Mouse (Mus musculus) layer of hippocampus, adult 2 months (tissue): ENCODE results near the gene Zbtb1. TPM values are rescaled to one million over a fixed set of nuclear protein-coding genes. Genes with fewer than 3 reads are reported as not detected.

Experiments
- DNase-seq, 2 experiments: peaks; one replicate each; pipeline ENCODE4 v3.0.0; 2022; ENCODE audit warnings: low spot score in 2 of 2
- H3K27ac ChIP-seq: fragments of 200-600 bp; 2 replicates; pipeline ENCODE4 v1.8.1; 2022
- H3K4me3 ChIP-seq: fragments of 200-600 bp; 2 replicates; pipeline ENCODE4 v1.8.1; 2022; ENCODE audit warnings: mild to moderate bottlenecking
- CTCF ChIP-seq: fragments of 200-600 bp; conservative IDR thresholded peaks from 2 replicates; pipeline ENCODE4 v1.8.1; 2022; ENCODE audit warnings: antibody characterized with exemption, mild to moderate bottlenecking, moderate library complexity
- total RNA-seq, 2 experiments: library from RNA; stranded (reverse); gene quantifications; 2 replicates each; pipeline ENCODE4 v1.2.3; 2021

Zbtb1 gene
- total RNA-seq, 2 experiments from 2014 or later: 7.2 to 8.3 TPM

DNA sequence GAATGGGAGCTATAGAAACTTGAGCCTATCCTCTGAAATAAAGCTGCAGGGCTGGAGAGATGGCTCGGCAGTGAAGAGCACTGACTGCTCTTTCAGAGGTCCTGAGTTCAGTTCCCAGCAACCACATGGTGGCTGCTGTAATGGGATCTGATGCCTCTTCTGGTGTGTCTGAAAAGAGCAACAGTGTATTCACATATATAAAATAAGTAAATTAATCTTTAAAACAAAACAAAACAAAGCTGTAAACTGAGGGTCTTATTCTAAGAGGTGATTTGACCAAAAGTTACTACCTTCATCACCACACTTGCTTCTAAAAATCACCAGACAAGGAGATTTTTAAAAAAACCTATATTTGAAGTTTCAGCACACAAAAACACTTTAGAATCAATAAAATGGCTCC lies 9.2 kb upstream of the Zbtb1 start:
- no peak overlapping the region for H3K27ac ChIP-seq
- H3K4me3 ChIP-seq: no peak overlapping the region
- DNase-seq: no peak
- TF ChIP-seq CTCF: no peak

DNA sequence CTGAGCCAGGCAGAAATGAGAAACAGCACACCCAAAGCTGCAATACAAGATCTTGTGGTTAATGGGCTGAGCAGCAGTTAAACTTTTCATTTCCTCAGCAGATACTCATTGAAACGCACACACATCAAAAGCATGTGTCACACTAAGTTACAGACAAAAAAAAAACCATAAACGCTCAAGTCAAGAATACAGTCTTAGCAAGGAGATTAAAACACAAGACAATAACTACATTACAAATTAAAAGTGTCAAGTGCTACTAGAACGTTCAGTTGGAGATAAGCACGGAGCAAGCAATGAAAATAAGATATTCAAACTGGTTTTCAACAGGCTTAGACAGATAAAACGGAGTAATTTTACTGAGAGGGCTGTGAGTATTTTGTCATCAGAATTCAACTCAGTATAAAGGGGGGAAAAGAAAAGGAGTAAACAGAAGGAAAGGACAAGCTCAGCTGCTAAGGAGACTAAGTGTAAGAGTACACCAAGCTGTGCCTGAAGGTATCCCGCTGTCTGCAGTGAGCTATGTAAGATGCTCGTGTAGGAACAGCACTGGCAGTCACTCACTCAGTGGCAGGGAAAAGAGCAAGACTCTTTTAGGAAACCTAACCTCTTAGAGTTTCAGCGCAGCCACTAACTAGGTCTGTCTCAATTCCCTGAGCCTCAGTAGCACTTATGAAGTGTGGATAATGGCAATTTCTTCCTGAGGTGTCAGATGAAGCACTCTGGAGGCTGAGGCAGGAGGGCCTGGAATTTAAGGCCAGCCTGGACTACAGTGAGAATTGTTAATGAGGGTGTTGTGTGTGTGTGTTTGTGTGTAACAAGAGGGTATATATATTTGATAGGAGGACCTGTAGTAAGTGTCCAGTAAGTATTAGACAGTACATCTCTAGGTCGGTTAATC lies 8.4 kb upstream of the Zbtb1 start:
- Histone ChIP-seq H3K4me3 (no peak overlapping the region), H3K27ac (no peak overlapping the region)
- TF ChIP-seq CTCF: no peak
- no peak for DNase-seq

DNA sequence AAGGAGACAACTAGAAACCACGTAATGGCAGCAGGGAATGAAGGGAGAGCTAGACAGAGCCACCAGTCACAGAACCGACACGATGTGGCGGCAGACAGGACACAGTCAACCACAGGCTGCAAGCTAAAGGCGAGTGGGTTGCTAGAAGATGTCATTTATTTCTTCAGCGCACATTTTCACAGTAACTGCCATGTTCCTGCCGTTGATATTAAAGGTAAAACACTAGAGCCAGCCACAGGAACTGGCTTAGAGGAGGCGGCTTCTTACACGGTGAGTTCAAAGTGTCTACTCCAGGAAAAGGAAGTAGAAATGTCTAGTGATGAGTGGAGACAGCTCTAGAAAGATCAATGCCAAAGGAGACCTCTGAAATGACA lies 7.8 kb upstream of the Zbtb1 start:
- no peak for DNase-seq
- no peak for TF ChIP-seq CTCF
- no peak overlapping the region for H3K27ac ChIP-seq
- no peak overlapping the region for H3K4me3 ChIP-seq

GRCm38 (mm10) chr12:76366276-76366675 lies 3.8 kb upstream of the Zbtb1 start:
- no peak for TF ChIP-seq CTCF
- no peak overlapping the region for H3K4me3 ChIP-seq
- no peak overlapping the region for H3K27ac ChIP-seq
- DNase-seq: no peak

- H3K4me3 ChIP-seq: peak overlapping the region; percentile 90
- peak overlapping the region; percentile 99 for H3K27ac ChIP-seq
Observed at GRCm38 (mm10) chr12:76367096-76367995, 2.7 kb upstream of the Zbtb1 start.

GRCm38 (mm10) chr12:76368201-76368789 lies 1.8 kb upstream of the Zbtb1 start:
- Histone ChIP-seq H3K27ac (peak overlapping the region; percentile 99), H3K4me3 (peak overlapping the region; percentile 90)
- TF ChIP-seq CTCF: no peak
- no peak for DNase-seq

More at GRCm38 (mm10) chr12:76367096-76367995, 2.7 kb upstream of the Zbtb1 start:
- TF ChIP-seq CTCF: no peak
- DNase-seq: no peak

DNA sequence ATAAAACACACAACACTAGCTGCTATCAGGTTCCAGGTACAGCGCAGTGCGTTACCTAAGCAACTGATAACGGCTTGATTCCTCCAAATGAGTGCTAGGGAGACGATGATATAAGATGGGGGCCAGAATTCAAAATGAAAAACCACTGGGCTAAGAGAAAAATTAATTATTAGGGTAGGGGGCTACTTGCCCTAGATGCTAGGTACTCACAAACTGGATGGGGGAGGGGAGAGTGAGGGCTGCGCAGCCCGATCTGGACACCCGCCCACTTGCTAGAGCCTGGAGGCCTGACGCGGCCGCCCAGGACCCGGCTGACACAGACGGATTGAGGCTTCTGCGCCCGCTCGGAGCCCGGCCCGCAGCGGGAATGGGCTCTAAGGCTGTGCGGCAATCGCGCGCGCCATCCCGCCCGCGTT lies 1.3 kb upstream of the Zbtb1 start:
- peak overlapping the region; percentile 99 for H3K27ac ChIP-seq
- TF ChIP-seq CTCF: no peak
- H3K4me3 ChIP-seq: peak overlapping the region; percentile 90
- no peak for DNase-seq

- peak within 1 kb of the TSS; percentile 99 for H3K27ac ChIP-seq
- DNase-seq: peak; percentile 89 to 90
- H3K4me3 ChIP-seq: peak within 1 kb of the TSS; percentile 90
- no peak for TF ChIP-seq CTCF
Observed at GRCm38 (mm10) chr12:76369206-76369977, 674 bp upstream of the Zbtb1 start, which contains the start of gene Zbtb25. Gene Zbtb25, minus strand, starts transcription at chr12:76369602.

DNA sequence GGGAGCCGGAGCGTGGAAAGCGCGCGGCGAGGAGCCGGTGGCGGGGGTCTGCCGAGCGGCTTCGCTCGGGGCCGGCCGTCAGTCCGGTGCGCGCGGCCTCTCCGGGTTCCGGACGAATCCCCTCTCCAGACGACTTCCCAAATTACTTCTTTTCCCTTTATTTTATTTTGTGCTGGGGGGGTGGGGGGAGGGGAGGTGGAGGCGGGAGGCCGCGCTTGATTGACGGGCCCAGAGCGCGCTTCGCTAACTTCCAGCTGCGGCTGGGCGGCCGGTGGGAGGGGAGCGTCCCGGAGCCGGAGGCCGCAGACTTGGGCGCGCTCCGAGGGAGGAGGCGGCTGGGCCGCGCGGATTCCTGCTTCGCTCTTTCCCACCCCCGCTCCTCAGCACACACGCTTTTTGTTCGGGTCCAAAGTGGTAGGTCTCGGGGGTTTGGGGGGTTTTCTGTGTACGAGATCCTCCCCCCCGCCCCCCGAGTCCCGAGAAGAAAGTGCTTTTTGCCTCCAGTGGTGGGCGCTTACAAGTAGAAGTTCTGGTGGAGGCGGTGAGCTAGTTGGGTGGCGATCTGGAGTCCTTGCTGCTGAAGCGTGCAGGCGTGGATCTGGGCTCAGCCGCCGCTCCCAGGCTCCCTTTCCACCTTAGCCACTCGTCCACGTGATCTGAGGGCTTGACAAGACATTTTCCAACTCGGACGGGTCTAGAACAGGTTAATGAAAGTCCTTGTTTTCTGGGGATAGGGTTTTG lies 935 bp downstream of the Zbtb1 start:
- peak; percentile 53 for DNase-seq
- peak; percentile 41 for TF ChIP-seq CTCF
- peak overlapping the region; percentile 90 for H3K4me3 ChIP-seq
- H3K27ac ChIP-seq: peak overlapping the region; percentile 99

DNA sequence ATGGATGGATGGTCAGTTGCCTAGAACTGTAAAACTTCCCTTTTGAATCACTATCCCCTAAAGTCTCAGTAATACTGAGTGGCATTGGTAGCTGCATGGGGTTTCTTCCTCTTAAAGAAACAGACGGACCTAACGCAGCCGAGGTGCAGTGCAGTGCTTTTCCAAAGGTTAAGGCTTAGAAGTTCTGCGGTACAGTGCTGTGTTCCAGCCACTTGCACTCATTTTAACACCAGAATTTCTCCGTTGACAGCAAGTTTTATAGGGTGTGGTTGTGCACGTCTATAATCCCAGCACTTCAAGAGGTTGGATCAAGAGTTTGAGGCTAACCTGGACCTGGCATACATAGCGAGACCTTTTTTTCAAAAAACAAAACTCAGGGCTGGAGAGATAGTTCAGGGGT lies 2.0 kb downstream of the Zbtb1 start:
- Histone ChIP-seq H3K27ac (peak overlapping the region; percentile 99), H3K4me3 (peak overlapping the region; percentile 90)
- DNase-seq: no peak
- TF ChIP-seq CTCF: no peak

- H3K4me3 ChIP-seq: no peak overlapping the region
- TF ChIP-seq CTCF: peak; percentile 39
- no peak for DNase-seq
- H3K27ac ChIP-seq: peak overlapping the region; percentile 7; the same call in 1 of the 2 replicates
Observed at GRCm38 (mm10) chr12:76372881-76373818, 3.1 kb downstream of the Zbtb1 start.
